Mouse (Mus musculus) CH12.LX (cell line): ENCODE measurements around the gene Kng2. TPM values are rescaled to one million over a fixed set of nuclear protein-coding genes. Genes with fewer than 3 reads are reported as not detected.
"Not testable (repeated sequence)": the region's sequence is repeated elsewhere in the genome, so short reads cannot be mapped to it uniquely, and the experiment has no call there.

Experiments used
- DNase-seq: peaks from one replicate; pipeline ENCODE4 v3.0.0-alpha.2; 2013; ENCODE audit errors: extremely low read depth
- H3K27ac ChIP-seq: 2 replicates; pipeline ENCODE4 v1.5.1; 2012; ENCODE audit warnings: low read depth, mild to moderate bottlenecking, control low read depth, moderate library complexity; ENCODE audit not compliant: insufficient read depth
- H3K27me3 ChIP-seq: replicated peaks from 2 replicates; pipeline ENCODE3; 2012; ENCODE audit warnings: inconsistent platforms
- H3K36me3 ChIP-seq, 2 experiments: replicated peaks in 1 of 2; 2 replicates each; pipeline versions ENCODE3 to v1.6.1; 2012; ENCODE audit warnings: inconsistent platforms in 1 of 2, low read length in 1 of 2, mild to moderate bottlenecking in 1 of 2, mixed read lengths in 1 of 2, moderate library complexity in 1 of 2; ENCODE audit not compliant: control insufficient read depth in 1 of 2, insufficient read depth in 1 of 2
- H3K4me1 ChIP-seq, 2 experiments: 2 replicates each; pipeline ENCODE4 v1.6.1; 2012; ENCODE audit warnings: inconsistent platforms in 1 of 2, moderate library complexity in 1 of 2; ENCODE audit not compliant: insufficient read depth in 2 of 2, control insufficient read depth in 1 of 2
- H3K4me2 ChIP-seq: 2 replicates; pipeline ENCODE4 v1.6.1; 2012; ENCODE audit warnings: low read depth, mild to moderate bottlenecking, control low read depth; ENCODE audit not compliant: poor library complexity, insufficient read depth, severe bottlenecking
- H3K4me3 ChIP-seq, 3 experiments: fragments of 150-350 bp in 1 of 3; sonication (generic) in 1 of 3; replicated peaks in 1 of 3; 2 replicates each; pipeline versions ENCODE3 to v1.5.1; 2011 to 2012; ENCODE audit warnings: low read depth in 2 of 3, low read length in 2 of 3, mild to moderate bottlenecking in 2 of 3, moderate library complexity in 2 of 3, control low read depth in 1 of 3, improper control_type of control experiment in 1 of 3, inconsistent platforms in 1 of 3, mixed read lengths in 1 of 3; ENCODE audit not compliant: poor library complexity in 1 of 3
- H3K79me2 ChIP-seq: replicated peaks from 2 replicates; pipeline ENCODE4 v1.6.1; 2012; ENCODE audit warnings: mild to moderate bottlenecking, moderate library complexity; ENCODE audit not compliant: control insufficient read depth, poor library complexity, insufficient read depth, severe bottlenecking; ENCODE audit errors: extremely low read depth
- H3K9ac ChIP-seq: 2 replicates; pipeline ENCODE4 v1.6.1; 2012; ENCODE audit warnings: low read depth, mild to moderate bottlenecking, control low read depth, moderate library complexity; ENCODE audit not compliant: insufficient read depth
- H3K9me3 ChIP-seq: replicated peaks from 2 replicates; pipeline ENCODE3; 2012; ENCODE audit warnings: low read length, inconsistent platforms, mixed read lengths
- CTCF ChIP-seq, 2 experiments: IDR thresholded peaks in 1 of 2; conservative IDR thresholded peaks in 1 of 2; 2 replicates each; pipeline ENCODE4 v1.5.1; 2011 to 2012; ENCODE audit warnings: low read depth in 2 of 2, low read length in 2 of 2, improper control_type of control experiment in 1 of 2, inconsistent platforms in 1 of 2, mild to moderate bottlenecking in 1 of 2, moderate library complexity in 1 of 2
- ELF1 ChIP-seq: IDR thresholded peaks from 2 replicates; pipeline ENCODE4 v1.6.1; 2014; ENCODE audit warnings: low read depth, mild to moderate bottlenecking, inconsistent platforms, low read length, improper control_type of control experiment
- ETS1 ChIP-seq: conservative IDR thresholded peaks from 2 replicates; pipeline ENCODE4 v1.6.1; 2012; ENCODE audit warnings: low read depth, mild to moderate bottlenecking, inconsistent platforms, low read length, improper control_type of control experiment, moderate library complexity
- GABPA ChIP-seq: IDR thresholded peaks from 2 replicates; pipeline ENCODE4 v1.6.1; 2012; ENCODE audit warnings: low read depth, low read length, improper control_type of control experiment, inconsistent platforms; ENCODE audit not compliant: insufficient replicate concordance
- HCFC1 ChIP-seq: IDR thresholded peaks from 2 replicates; pipeline ENCODE4 v1.6.1; 2012; ENCODE audit warnings: low read depth, mild to moderate bottlenecking, inconsistent platforms, low read length, improper control_type of control experiment
- JUN ChIP-seq: IDR thresholded peaks from 2 replicates; pipeline ENCODE4 v1.6.1; 2011; ENCODE audit warnings: low read depth, mild to moderate bottlenecking, low read length, improper control_type of control experiment, moderate library complexity; ENCODE audit not compliant: insufficient read depth
- JUND ChIP-seq: conservative IDR thresholded peaks from 2 replicates; pipeline ENCODE4 v1.6.1; 2011; ENCODE audit warnings: low read depth, low read length, improper control_type of control experiment
- KAT2A ChIP-seq: IDR thresholded peaks from 2 replicates; pipeline ENCODE4 v1.6.1; 2012; ENCODE audit warnings: low read length, improper control_type of control experiment, inconsistent platforms; ENCODE audit not compliant: insufficient replicate concordance
- MEF2A ChIP-seq: IDR thresholded peaks from 2 replicates; pipeline ENCODE4 v1.6.1; 2014; ENCODE audit warnings: low read depth, mild to moderate bottlenecking, inconsistent platforms, low read length, improper control_type of control experiment, borderline replicate concordance
- MXI1 ChIP-seq: IDR thresholded peaks from 2 replicates; pipeline ENCODE4 v1.6.1; 2011; ENCODE audit warnings: mild to moderate bottlenecking, low read depth, low read length, improper control_type of control experiment
- MYC ChIP-seq: IDR thresholded peaks from 2 replicates; pipeline ENCODE4 v1.6.1; 2011; ENCODE audit warnings: low read depth, mild to moderate bottlenecking, improper control_type of control experiment, low read length
- PAX5 ChIP-seq: IDR thresholded peaks from 2 replicates; pipeline ENCODE4 v1.6.1; 2012; ENCODE audit warnings: low read length, inconsistent platforms, mixed read lengths
- POLR2AphosphoS2 ChIP-seq: IDR thresholded peaks from 2 replicates; pipeline ENCODE4 v1.6.1; 2011; ENCODE audit warnings: low read depth, low read length, improper control_type of control experiment
- RAD21 ChIP-seq: IDR thresholded peaks from 2 replicates; pipeline ENCODE4 v1.6.1; 2011; ENCODE audit warnings: low read depth, mild to moderate bottlenecking, low read length, improper control_type of control experiment, moderate library complexity
- SMC3 ChIP-seq: IDR thresholded peaks from 2 replicates; pipeline ENCODE4 v1.6.1; 2011; ENCODE audit warnings: low read depth, low read length, improper control_type of control experiment
- USF1 ChIP-seq: IDR thresholded peaks from 2 replicates; pipeline ENCODE4 v1.6.1; 2014; ENCODE audit warnings: low read depth, mild to moderate bottlenecking, inconsistent platforms, low read length, improper control_type of control experiment
- USF2 ChIP-seq: conservative IDR thresholded peaks from 2 replicates; pipeline ENCODE4 v1.6.1; 2011; ENCODE audit warnings: low read depth, low read length, improper control_type of control experiment
- ZC3H11A ChIP-seq: IDR thresholded peaks from 2 replicates; pipeline ENCODE4 v1.6.1; 2012; ENCODE audit warnings: low read depth, mild to moderate bottlenecking, inconsistent platforms, low read length, improper control_type of control experiment
- ZKSCAN1 ChIP-seq: IDR thresholded peaks from 2 replicates; pipeline ENCODE4 v1.6.1; 2012; ENCODE audit warnings: low read depth, inconsistent platforms, low read length, improper control_type of control experiment, borderline replicate concordance
- ZMIZ1 ChIP-seq: IDR thresholded peaks from 2 replicates; pipeline ENCODE4 v1.6.1; 2012; ENCODE audit warnings: low read depth, mild to moderate bottlenecking, inconsistent platforms, low read length, improper control_type of control experiment
- dilution Hi-C: fragments of 300-500 bp; cut with MboI; formaldehyde crosslinking; loops from 2 replicates; pipeline ENCODE4 v1.14.3; 2020; ENCODE audit warnings: low sequenced_read_pairs; ENCODE audit not compliant: extremely low pct_unique_long_range_greater_than_20kb, extremely low pct_ligation_motif_present
- in situ Hi-C: fragments of 300-500 bp; cut with MboI; formaldehyde crosslinking; loops from 3 replicates; pipeline ENCODE4 v1.14.3; 2019; ENCODE audit warnings: low sequenced_read_pairs, low pct_ligation_motif_present, low pct_unique_long_range_greater_than_20kb, mixed read lengths
- polyA plus RNA-seq: library from polyadenylated mRNA; unstranded; fragments of >175 nt; gene quantifications from 2 replicates; pipeline ENCODE4 v1.2.1, GENCODE M21; 2012; ENCODE audit warnings: low read depth; ENCODE audit not compliant: insufficient read length
- total RNA-seq, 2 experiments: library from RNA; depleted of rRNA; stranded (reverse); fragments of 300-350 nt in 1 of 2; fragments of >200 nt in 1 of 2; gene quantifications; 2 replicates each; pipeline ENCODE4 v1.2.3; 2012 to 2014

Kng2 gene
- total and polyA plus RNA-seq, 3 experiments: not detected

DNA sequence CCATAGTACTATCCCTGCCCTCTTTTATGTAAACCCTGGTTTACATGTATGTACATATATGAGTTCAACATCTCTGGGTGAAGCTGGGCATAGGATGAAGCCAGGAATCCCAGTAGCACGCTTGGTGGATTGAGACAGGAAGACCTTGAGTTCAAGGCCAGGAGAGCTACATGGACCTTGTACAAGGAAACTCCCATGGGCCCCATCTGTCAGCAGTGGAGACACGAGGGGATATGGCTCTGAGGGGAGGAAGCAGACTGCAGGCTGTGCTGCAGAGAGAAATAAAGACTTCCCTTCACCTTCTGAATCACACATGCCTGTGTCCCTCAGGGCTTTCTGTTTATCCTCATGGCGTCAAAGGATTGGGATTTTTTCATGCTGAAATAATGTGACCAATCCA lies 1.9 kb downstream of the Kng2 start:
- H3K9ac ChIP-seq, H3K27ac ChIP-seq, H3K36me3 ChIP-seq, in situ Hi-C loops, H3K27me3 ChIP-seq, H3K9me3 ChIP-seq, dilution Hi-C loops, DNase-seq, H3K4me3 ChIP-seq, H3K79me2 ChIP-seq, H3K4me2 ChIP-seq: not testable (repeated sequence)
- peaks cover 3 to 13% of the 10 kb centered on the region in 2 experiments; a peak in 3 of 4 replicates for H3K4me1 ChIP-seq

- in situ Hi-C loops: no loop called here
- no peak overlapping the region for H3K9ac ChIP-seq
- no peak for DNase-seq
- H3K4me1 ChIP-seq: peaks cover 3 to 13% of the 10 kb centered on the region in 2 experiments; a peak in 3 of 4 replicates
- H3K27ac ChIP-seq: no peak overlapping the region
- no peak overlapping the region for H3K4me2 ChIP-seq
- no peaks in the 10 kb centered on the region for H3K79me2 ChIP-seq
- H3K9me3 ChIP-seq: peaks cover under 1% of the 10 kb centered on the region
- no peak for TF ChIP-seq MXI1
- no peak for TF ChIP-seq HCFC1
- TF ChIP-seq KAT2A: no peak
- TF ChIP-seq ETS1: no peak
- no peak for TF ChIP-seq JUN
- TF ChIP-seq RAD21: no peak
- no peak for TF ChIP-seq USF1
- TF ChIP-seq USF2: no peak
- TF ChIP-seq MEF2A: no peak
- TF ChIP-seq ZMIZ1: no peak
- no peak for TF ChIP-seq MYC
- TF ChIP-seq, all 38 proteins: peak for 0
- Histone ChIP-seq H3K36me3 (no peaks in the 10 kb centered on the region), H3K27me3 (no peaks in the 10 kb centered on the region), H3K4me3 (no peak overlapping the region)
- dilution Hi-C loops: no loop called here
Measured at GRCm38 (mm10) chr16:23026582-23026981, 2.7 kb downstream of the Kng2 start.

DNA sequence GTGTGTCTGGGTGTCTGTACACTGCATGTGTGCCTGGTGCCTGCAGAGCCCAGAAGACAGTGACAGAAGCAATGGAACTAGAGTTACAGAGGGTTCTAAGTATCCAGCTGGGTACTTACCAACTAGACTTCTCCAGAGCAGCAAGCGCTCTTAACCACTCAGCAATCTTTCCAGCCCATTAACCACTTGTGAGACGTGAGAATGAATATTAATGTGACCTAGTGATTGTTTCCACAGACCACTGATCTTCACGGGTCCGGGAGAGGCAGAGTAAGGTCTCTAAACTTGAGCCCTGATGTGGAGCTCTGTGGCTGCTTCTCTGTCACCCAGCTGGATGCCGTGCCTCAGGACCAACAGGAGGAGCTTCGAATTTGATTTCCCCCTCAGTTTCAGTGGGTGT lies 4.2 kb downstream of the Kng2 start:
- Histone ChIP-seq H3K79me2 (no peaks in the 10 kb centered on the region), H3K9ac (no peak overlapping the region), H3K4me3 (no peak overlapping the region), H3K4me1 (peaks cover 3 to 8% of the 10 kb centered on the region in 2 experiments; a peak in 3 of 4 replicates), H3K4me2 (peak overlapping the region; percentile 3; the same call in 1 of the 2 replicates), H3K9me3 (no peaks in the 10 kb centered on the region), H3K27ac (no peak overlapping the region), H3K36me3 (no peaks in the 10 kb centered on the region), H3K27me3 (no peaks in the 10 kb centered on the region)
- TF ChIP-seq GABPA (no peak), POLR2AphosphoS2 (no peak), PAX5 (no peak), ZKSCAN1 (no peak), ZC3H11A (no peak), ETS1 (no peak), SMC3 (no peak), ELF1 (no peak), CTCF (conservative IDR thresholded peaks at IDR 0.05 in 1 of 2, IDR thresholded peaks at IDR 0.05 in 1 of 2; ENCODE audit: low read depth in 2 of 2, low read length in 2 of 2) (no peak), MXI1 (no peak), JUND (no peak)
- no peak for DNase-seq
- dilution Hi-C loops: no loop called here
- in situ Hi-C loops: no loop called here

DNA sequence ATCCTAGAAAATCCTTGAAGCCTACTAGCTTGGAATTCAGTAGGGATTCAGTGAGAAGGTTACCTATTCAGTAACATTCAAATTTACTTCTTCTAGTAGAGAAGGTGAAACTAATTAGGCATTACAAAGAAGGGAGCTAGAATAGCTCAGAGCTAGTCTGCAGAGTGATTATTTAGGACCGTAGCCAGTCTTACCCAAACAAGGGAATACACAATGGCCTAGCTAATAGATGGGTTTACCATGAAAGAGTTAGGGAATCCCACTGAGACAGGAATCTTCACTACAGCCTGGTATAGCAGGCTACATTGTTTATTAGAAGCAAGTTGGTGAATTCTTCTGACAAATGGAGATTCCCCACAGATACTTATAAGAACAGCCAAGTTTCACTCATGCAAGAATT lies 8.7 kb downstream of the Kng2 start:
- H3K9ac ChIP-seq, H3K27me3 ChIP-seq, H3K9me3 ChIP-seq, H3K4me3 ChIP-seq, in situ Hi-C loops, H3K4me1 ChIP-seq, dilution Hi-C loops, H3K4me2 ChIP-seq, H3K27ac ChIP-seq, DNase-seq, H3K36me3 ChIP-seq, H3K79me2 ChIP-seq: not testable (repeated sequence)
